Mouse (Mus musculus) cerebellum, adult 2 months (tissue): ENCODE data around the gene Myrfl.

Experiments used
- CTCF ChIP-seq: fragments of 200-500 bp; IDR thresholded peaks from 2 replicates; pipeline ENCODE4 v1.5.1; 2011; ENCODE audit warnings: low read depth, mild to moderate bottlenecking, control low read depth, low read length, moderate library complexity, borderline replicate concordance; ENCODE audit not compliant: insufficient read depth
- POLR2A ChIP-seq: fragments of 200-500 bp; IDR thresholded peaks from 2 replicates; pipeline ENCODE4 v1.6.1; 2011; ENCODE audit warnings: low read length, control low read depth, borderline replicate concordance; ENCODE audit not compliant: insufficient read depth

DNA sequence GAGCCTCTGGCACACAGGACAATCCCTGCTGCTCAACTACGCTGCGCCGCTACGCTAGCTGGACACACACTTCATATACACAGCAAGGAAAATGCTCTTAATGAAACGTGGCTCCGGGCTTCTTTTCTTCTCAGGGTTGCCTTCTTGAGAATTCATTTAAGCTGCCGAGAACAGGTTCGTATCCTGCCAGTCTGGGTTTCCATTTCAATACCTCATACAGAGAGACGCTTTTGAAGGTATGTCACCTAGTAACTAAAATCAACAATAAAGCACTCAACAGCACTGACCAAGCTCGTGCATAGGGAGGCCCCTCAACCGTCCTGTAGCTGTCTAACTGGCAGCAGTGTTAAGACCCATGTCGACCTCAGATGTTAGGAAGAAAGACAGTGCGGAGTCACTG, 35.7 kb upstream of the Myrfl start:
- TF ChIP-seq CTCF (no peak), POLR2A (no peak)
